Comparison of ENCODE assay signal across 23 mouse cellular contexts in genomic region chr3:97512296-97512695, GRCm38 (mm10).
"Had no signal": no experiment of that assay in that cellular context is flagged by ENCODE, and none has a peak within 500 bp of the region (broad histone marks: within the 10 kb centered on the region; RNA-seq: fewer than 3 reads in every experiment).

No protein-coding gene starts in this region.

- H3K27me3 ChIP-seq: liver, embryonic 15.5 days; lung, embryonic 15.5 days; megakaryocyte, embryonic 14.5 days; midbrain, embryonic 12.5 days; neural tube, embryonic 13.5 days; neural tube, embryonic 15.5 days had no signal

- H3K36me3 ChIP-seq: liver, embryonic 15.5 days; lung, embryonic 15.5 days; midbrain, embryonic 10.5 days; midbrain, embryonic 12.5 days; neural tube, embryonic 13.5 days; neural tube, embryonic 15.5 days had no signal

- DNase-seq: liver, postnatal 0 days; lung, adult 2 months; lung, postnatal 14 days; lung, postnatal 4 days; midbrain, embryonic 14.5 days; retina, postnatal 1 day; right cerebral cortex, adult 18-20 months; right cerebral cortex, postnatal 25 days; right cerebral cortex, postnatal 4 days; spleen, adult 18-20 months; thymus, adult 18-20 months; thymus, postnatal 14 days; thymus, postnatal 36 days had no signal

- H3K4me1 ChIP-seq: liver, embryonic 15.5 days; lung, embryonic 15.5 days; megakaryocyte, embryonic 14.5 days; midbrain, embryonic 10.5 days; midbrain, embryonic 12.5 days had no signal

- H3K4me2 ChIP-seq: liver, embryonic 15.5 days; lung, embryonic 15.5 days; midbrain, embryonic 12.5 days; neural tube, embryonic 13.5 days; neural tube, embryonic 15.5 days had no signal

- H3K9me3 ChIP-seq: liver, embryonic 15.5 days; lung, embryonic 15.5 days; neural tube, embryonic 15.5 days had no signal

- ATAC-seq: liver, postnatal 0 days; lung, postnatal 0 days; midbrain, embryonic 16.5 days had no signal

- H3K4me3 ChIP-seq: liver, embryonic 15.5 days; lung, embryonic 15.5 days; megakaryocyte, embryonic 14.5 days; midbrain, embryonic 10.5 days; midbrain, embryonic 12.5 days; myocyte; neural tube, embryonic 13.5 days; neural tube, embryonic 15.5 days had no signal

- H3K27ac ChIP-seq: liver, embryonic 15.5 days; lung, embryonic 15.5 days; midbrain, embryonic 10.5 days; midbrain, embryonic 12.5 days; neural tube, embryonic 13.5 days; neural tube, embryonic 15.5 days had no signal

- H3K9ac ChIP-seq: liver, embryonic 15.5 days; liver, postnatal 0 days; lung, embryonic 15.5 days; midbrain, embryonic 12.5 days; neural tube, embryonic 13.5 days; neural tube, embryonic 15.5 days had no signal
